ENCODE assay signal across 8 mouse cellular contexts in the genomic region with DNA sequence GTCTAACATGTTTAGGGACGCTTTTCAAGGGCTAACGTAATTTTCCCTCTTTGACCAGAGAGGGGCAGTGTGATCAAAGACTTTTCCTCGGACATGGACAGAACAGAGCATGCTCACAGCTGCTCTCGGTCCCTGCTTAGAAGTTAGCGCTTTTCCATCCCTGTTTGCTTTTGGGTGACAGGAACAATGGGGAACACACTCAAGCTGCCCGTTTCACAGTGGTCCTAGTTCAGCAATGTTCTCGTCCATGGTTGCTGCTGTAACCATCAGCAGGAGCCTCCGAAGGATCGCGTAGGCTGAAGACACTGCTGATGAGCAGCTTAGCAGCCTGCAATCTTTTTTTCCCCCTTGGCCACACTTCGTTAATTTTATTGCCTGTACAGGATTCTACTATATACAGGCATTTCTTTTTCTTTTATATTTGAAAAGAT.
A peak's percentile ranks its signal among the peaks of the same experiment; 100 is the strongest.
DNase-seq lines count a peak whose midpoint lies in the region; ATAC-seq lines count a peak whose summit lies in the region.

No protein-coding gene starts in this region.

- peaks cover 9% of the 10 kb centered on the region for H3K4me1 ChIP-seq in embryonic facial prominence, embryonic 10.5 days
- H3K4me1 ChIP-seq in limb, embryonic 10.5 days, result peaks cover 4% of the 10 kb centered on the region; the same call in 1 of the 2 replicates
- H3K4me1 ChIP-seq in midbrain, embryonic 13.5 days (replicated peaks), result no peaks in the 10 kb centered on the region
- no peaks in the 10 kb centered on the region for H3K4me1 ChIP-seq in stomach, embryonic 15.5 days

- peak overlapping the region; percentile 57 for H3K4me3 ChIP-seq in embryonic facial prominence, embryonic 10.5 days
- peak overlapping the region; percentile 54 for H3K4me3 ChIP-seq in limb, embryonic 10.5 days
- peak overlapping the region; percentile 54 for H3K4me3 ChIP-seq in midbrain, embryonic 13.5 days (replicated peaks)
- H3K4me3 ChIP-seq in stomach, embryonic 15.5 days (replicated peaks), result peak overlapping the region; percentile 38

- H3K27me3 ChIP-seq in embryonic facial prominence, embryonic 10.5 days (replicated peaks; ENCODE audit: low read depth, poor library complexity, severe bottlenecking), result 0 out of 2 replicates have a peak, but pooled peaks cover 4% of the 10 kb centered on the region
- 0 out of 2 replicates have a peak, but pooled peaks cover 5% of the 10 kb centered on the region for H3K27me3 ChIP-seq in limb, embryonic 10.5 days (ENCODE audit: low read depth, poor library complexity, severe bottlenecking)
- 0 out of 2 replicates have a peak, but pooled peaks cover 3% of the 10 kb centered on the region for H3K27me3 ChIP-seq in midbrain, embryonic 13.5 days
- H3K27me3 ChIP-seq in stomach, embryonic 15.5 days (replicated peaks), result no peaks in the 10 kb centered on the region

- H3K27ac ChIP-seq in embryonic facial prominence, embryonic 10.5 days (replicated peaks), result peak overlapping the region; percentile 84
- H3K27ac ChIP-seq in limb, embryonic 10.5 days, result peak overlapping the region; percentile 86
- H3K27ac ChIP-seq in midbrain, embryonic 13.5 days, result no peak overlapping the region
- peak overlapping the region; percentile 57; the same call in 1 of the 2 replicates for H3K27ac ChIP-seq in stomach, embryonic 15.5 days

- H3K9ac ChIP-seq in midbrain, embryonic 13.5 days (replicated peaks), result peak overlapping the region; percentile 64
- H3K9ac ChIP-seq in stomach, embryonic 15.5 days, result no peak overlapping the region

- no peaks in the 10 kb centered on the region for H3K36me3 ChIP-seq in embryonic facial prominence, embryonic 10.5 days (replicated peaks)
- H3K36me3 ChIP-seq in limb, embryonic 10.5 days, result no peaks in the 10 kb centered on the region
- H3K36me3 ChIP-seq in midbrain, embryonic 13.5 days, result no peaks in the 10 kb centered on the region
- no peaks in the 10 kb centered on the region for H3K36me3 ChIP-seq in stomach, embryonic 15.5 days

- 10% methylated on average over 11 of the region's 11 CpGs for WGBS in embryonic facial prominence, embryonic 10.5 days
- WGBS in limb, embryonic 10.5 days, result 10% methylated on average over 11 of the region's 11 CpGs
- WGBS in midbrain, embryonic 13.5 days, result 6% methylated on average over 11 of the region's 11 CpGs
- WGBS in stomach, embryonic 15.5 days, result 7% methylated on average over 11 of the region's 11 CpGs

- H3K4me2 ChIP-seq in midbrain, embryonic 13.5 days (replicated peaks), result peak overlapping the region; percentile 67
- H3K4me2 ChIP-seq in stomach, embryonic 15.5 days, result peak overlapping the region; percentile 60

- H3K9me3 ChIP-seq in embryonic facial prominence, embryonic 10.5 days, result no peaks in the 10 kb centered on the region
- H3K9me3 ChIP-seq in limb, embryonic 10.5 days (replicated peaks), result no peaks in the 10 kb centered on the region
- no peaks in the 10 kb centered on the region for H3K9me3 ChIP-seq in midbrain, embryonic 13.5 days
- H3K9me3 ChIP-seq in stomach, embryonic 15.5 days, result no peaks in the 10 kb centered on the region

- DNase-seq in adrenal gland, postnatal 14 days, result peak; percentile 58
- peak; percentile 72 for DNase-seq in embryonic facial prominence, embryonic 10.5 days (ENCODE audit: low spot score)
- peak; percentile 38 for DNase-seq in heart, adult 8-10 months (ENCODE audit: low spot score)
- DNase-seq in kidney, adult 8-10 months, result peak; percentile 32 to 47
- DNase-seq in limb, embryonic 10.5 days (ENCODE audit: low spot score), result peak; percentile 55
- no peak for DNase-seq in thymus, postnatal 36 days

- ATAC-seq in midbrain, embryonic 13.5 days, result peak; percentile 98
- no peak; the same call in 1 of the 2 replicates for ATAC-seq in stomach, embryonic 15.5 days (ENCODE audit: insufficient read depth, low FRiP score, low read depth)

Comparison
In these comparisons a context has a peak if more than half of its experiments do, and no peak if none do; other contexts are left out.
1. DNase-seq: peak in adrenal gland, postnatal 14 days (single experiment), embryonic facial prominence, embryonic 10.5 days (single experiment), heart, adult 8-10 months (single experiment), kidney, adult 8-10 months (2 of 2) and limb, embryonic 10.5 days (single experiment); none in thymus, postnatal 36 days (0 of 2).
2. Peak in every context shown above with its lines, with median percentiles within 50 percentile points of each other: H3K4me3 ChIP-seq.